Mouse (Mus musculus) T-helper 1 cell (primary cell): Measurements from ENCODE around the gene Galnt10.

Source experiments
- in situ Hi-C: fragments of 300-600 bp; cut with MboI, MseI; formaldehyde crosslinking; loops from one replicate; pipeline ENCODE4 v1.15.1; 2025; ENCODE audit warnings: high pct_unique_total_duplicates

The Galnt10 gene

DNA sequence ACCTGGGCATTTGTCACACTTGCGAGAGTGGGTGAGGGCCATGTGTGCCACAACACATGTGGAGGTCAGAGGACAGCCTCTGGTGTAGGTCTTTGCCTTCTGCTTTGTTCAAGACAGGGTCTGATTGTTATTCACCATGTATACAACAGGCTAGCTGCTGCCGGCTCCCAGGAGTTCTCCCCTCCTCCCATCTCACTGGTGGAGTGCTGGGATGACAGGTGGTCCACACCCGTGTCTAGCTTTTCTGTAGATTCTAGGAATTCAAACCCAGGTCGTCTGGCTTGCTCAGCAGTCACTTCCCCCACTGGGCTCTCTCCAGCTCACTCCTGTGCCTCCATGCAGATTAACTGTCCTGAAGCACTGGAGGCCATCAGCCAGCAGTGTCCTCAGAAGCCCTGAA lies 80.7 kb downstream of the Galnt10 start:
- in situ Hi-C loops = no loop called here

DNA sequence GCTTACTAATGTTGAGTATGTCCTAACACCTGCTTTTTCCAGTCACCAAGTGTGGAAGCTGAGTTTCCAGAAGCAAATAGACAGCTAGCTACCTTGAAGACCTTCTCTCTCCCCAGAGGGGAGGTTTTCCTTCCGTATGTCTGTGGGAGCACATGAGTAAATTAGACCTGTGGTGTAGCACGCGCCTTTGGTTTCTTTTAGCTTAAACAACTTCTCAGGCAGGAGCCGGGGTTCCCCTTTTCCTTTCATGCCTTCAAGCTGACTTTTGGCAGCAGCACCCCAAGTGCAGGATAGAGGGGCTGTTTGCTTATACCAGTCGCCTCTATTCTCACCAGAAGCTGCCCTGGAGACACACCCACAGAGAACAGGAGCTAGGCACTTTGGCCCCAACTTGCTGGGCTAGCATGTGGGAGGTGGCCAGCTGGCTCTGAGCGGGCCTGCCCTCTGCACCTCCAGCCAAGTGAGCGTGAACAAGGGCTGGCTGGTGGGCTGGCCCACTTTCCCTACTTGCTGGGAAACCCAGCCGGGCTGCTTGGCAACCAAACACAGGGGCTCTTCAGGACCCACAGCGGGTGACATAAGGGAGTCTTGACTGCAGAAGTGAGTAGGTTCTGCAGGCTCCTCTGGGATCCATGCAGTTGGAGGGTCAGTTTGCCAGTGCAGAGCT lies 82.2 kb downstream of the Galnt10 start:
- in situ Hi-C loops = no loop called here

- in situ Hi-C loops = no loop called here
These were observed 87.4 kb downstream of the Galnt10 start for GRCm38 (mm10) chr11:57732410-57733281.

DNA sequence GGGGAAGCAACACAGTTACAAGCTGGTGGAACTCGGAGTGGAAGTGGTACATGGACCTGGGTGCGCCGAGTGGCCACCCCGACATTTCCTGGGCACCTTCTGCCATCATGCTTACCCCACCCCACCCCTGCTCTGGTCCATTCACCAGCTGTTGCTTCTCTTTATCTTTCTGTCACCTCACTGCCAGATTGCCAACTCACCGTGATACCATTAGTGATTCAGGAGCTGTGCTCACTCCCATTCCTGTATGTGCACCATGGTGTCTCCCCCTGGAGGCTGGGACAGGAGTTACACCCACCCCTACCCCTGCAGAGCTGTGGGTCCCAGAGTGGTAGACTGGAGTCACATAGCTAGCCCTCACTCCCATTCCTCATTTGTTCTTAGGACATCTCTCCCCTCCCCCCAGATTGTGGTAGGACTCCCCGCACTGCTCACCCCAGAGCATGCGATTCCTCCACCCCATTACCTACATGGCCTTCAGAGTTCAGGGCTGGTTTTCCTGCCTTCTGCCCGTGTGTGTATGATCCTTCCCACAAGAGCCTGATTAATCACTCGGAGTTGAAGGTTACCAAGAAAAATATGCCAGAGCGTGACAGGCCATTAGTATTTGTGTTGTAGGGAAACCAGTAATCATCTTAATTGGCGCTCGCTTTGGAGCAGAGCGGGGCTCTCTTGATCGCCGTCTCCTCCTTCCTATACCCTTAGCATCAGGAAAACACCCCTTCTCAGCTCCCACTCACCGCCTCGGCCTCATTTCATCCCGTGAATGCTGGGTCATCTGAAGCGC lies 102.2 kb downstream of the Galnt10 start:
- in situ Hi-C loops = no loop called here

DNA sequence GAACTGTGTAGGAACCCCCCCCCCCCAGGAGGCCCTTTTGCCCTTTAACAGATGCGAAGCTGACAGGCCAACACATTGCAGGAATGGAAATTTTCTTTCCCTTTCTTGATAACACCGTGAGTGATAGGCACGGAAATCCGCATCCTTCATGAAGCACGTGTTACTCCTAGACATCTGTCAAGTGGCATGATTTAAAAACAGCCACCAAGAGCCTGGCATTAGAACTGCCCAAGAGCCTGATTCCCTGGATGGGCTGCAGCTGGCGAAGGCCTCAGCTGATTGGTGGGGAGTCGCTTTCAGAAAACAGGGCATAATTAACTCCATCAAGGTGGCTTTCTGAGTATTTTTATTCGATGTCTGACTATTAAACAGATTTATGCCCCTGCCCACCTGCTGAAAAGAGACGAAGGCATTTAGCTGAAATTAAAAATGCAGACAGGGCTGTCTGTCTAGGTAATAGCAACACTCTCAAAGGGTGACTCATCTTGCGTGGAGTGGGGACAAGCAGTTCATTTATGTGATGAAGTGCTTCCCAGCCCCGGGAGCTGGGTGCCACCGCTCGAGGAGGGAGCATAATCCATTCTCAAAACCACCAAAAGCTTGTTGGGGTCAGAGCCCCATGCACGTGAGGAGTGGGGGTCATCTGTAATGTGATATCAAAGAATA lies 108.4 kb downstream of the Galnt10 start:
- in situ Hi-C loops = no loop called here

DNA sequence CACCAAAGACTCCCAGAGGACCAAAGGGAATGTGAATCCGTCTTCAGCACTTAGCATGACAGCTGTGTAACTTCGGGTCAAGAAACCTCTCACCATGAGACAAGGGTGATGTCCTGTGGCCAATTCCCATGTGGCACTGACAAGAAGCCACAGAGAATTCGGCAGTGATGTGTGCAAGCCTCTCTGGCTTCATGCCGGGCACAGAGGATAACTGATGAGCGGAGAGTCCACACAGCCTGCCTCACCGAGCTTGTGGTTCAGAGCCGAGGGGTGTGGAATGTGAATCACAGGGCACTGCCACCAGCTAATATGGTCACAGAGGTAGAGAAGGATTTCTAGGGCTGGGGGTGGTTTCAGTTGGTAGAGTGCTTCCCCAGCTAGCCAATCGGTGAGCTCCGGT lies 113.4 kb downstream of the Galnt10 start:
- in situ Hi-C loops = no loop called here

DNA sequence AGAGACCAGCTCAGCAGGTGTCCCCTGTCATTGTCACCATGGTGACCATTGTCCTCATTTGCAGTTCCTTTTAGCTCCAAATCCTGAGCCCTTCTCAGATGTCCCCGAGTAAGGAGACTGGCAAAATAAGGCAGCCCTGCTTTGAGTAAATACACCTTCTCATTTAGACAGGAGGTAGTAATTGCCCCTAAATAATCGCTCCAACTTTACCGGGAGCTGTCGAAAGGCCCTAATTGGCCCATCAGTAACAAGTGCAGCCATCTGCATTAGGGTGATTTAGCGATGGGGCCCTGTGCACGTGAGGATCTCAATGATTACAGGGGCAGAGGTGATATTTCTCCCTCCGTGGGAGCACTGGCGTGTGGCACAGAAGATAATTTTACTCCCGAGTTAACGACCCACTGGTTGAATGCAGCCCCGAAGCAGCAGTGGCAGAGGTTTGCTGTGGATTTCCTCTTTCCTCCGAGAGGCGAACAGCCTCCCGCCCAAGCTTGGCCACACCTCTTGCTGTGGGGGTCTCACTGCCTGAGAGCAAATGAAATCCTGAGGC lies 115.3 kb downstream of the Galnt10 start:
- in situ Hi-C loops = no loop called here

GRCm38 (mm10) chr11:57761347-57761746 lies 116.1 kb downstream of the Galnt10 start:
- in situ Hi-C loops = no loop called here

DNA sequence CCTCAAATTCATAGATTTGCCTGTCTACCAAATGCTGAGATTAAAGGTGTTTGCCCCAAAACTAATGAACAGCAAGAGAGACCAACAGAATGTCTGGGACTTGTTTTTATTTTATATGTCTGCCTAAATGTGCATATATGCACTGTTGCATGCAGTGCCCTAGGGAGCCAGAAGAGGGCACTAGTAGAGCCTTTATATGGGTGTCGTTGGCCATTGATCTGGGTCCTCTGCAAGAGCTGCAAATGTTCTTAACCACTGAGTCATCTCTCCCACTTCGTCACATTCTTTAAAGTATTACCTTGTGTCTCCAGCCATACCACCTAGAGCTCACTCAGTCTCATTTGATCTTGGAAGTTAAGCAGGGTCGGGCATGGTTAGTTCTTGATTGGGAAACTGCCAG lies 118.9 kb downstream of the Galnt10 start:
- in situ Hi-C loops = no loop called here

GRCm38 (mm10) chr11:57766617-57767016 lies 121.4 kb downstream of the Galnt10 start:
- in situ Hi-C loops = loop anchor here (5.0 kb wide), 1 partner anchor 149 kb away; no protein-coding TSS in a partner anchor

GRCm38 (mm10) chr11:57767171-57767570 lies 121.9 kb downstream of the Galnt10 start:
- in situ Hi-C loops = loop anchor here (5.0 kb wide), 1 partner anchor 150 kb away; no protein-coding TSS in a partner anchor

DNA sequence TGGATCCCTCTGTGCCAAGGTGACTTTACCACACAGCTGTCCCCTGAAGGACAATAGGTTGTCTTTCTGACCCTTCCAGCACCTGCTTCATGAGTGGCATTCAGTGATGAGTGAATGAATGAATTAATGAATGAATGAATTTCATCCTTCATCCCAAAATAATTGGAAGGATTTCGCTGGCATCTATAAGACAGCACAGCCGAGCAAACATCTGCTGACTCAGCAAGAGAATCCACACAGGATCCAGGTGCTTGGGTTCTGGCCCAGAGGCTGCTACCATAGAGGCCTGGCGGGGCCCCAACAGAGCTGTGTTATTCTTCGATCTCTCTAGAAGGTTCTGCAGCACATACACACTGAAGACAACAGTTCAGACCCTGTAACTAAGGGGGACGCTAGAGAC lies 125.5 kb downstream of the Galnt10 start:
- in situ Hi-C loops = loop anchor here (5.0 kb wide), 1 partner anchor 223 kb away; no protein-coding TSS in a partner anchor

DNA sequence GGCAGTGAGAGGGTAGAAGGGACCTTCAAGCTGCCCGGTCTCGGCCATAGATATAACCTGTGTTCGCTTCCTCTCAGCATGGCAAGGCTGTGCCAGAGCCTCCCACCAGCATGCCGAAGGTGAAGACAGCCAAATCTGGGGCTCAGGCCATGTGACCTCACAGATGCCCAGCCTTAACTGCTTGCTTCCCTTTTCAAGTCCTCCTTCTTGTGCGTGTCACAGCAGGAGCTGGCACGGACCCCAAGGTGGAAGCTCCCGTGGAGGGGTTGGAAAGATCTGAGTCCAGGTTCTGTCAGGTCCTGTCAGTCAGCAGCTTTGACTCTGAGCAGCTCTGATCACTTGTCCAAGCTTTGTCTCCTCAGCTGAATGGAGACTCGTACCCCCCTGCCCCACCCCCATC lies 126.4 kb downstream of the Galnt10 start:
- in situ Hi-C loops = loop anchor here (5.0 kb wide), 1 partner anchor 224 kb away; no protein-coding TSS in a partner anchor

GRCm38 (mm10) chr11:57773479-57773878 lies 128.2 kb downstream of the Galnt10 start:
- in situ Hi-C loops = loop anchor here (5.0 kb wide), 1 partner anchor 226 kb away; no protein-coding TSS in a partner anchor

- in situ Hi-C loops = loop anchor here (5.0 kb wide), 1 partner anchor 227 kb away; no protein-coding TSS in a partner anchor
These were observed 128.7 kb downstream of the Galnt10 start for GRCm38 (mm10) chr11:57773936-57774335.

DNA sequence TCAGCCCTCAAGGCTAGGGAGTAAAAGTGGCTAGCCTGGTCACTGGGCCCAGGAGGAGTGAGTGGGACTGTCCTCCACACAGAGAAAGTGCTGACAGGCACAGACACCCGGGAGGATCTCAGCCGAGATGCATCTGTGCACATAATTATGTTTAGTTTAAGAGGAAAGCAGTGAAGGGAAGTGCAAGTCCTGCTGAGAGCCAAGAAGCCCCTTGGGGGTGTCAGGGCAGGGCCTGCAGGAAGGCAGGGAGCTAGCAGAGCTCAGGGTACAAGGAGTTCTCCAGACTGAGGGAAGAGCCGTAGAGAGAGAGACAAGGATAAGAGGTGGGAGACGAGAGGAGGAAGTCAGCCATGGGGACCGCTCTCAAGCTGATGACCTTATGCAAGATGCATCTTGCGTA lies 130.6 kb downstream of the Galnt10 start:
- in situ Hi-C loops = no loop called here

GRCm38 (mm10) chr11:57776546-57776945 lies 131.3 kb downstream of the Galnt10 start:
- in situ Hi-C loops = no loop called here

DNA sequence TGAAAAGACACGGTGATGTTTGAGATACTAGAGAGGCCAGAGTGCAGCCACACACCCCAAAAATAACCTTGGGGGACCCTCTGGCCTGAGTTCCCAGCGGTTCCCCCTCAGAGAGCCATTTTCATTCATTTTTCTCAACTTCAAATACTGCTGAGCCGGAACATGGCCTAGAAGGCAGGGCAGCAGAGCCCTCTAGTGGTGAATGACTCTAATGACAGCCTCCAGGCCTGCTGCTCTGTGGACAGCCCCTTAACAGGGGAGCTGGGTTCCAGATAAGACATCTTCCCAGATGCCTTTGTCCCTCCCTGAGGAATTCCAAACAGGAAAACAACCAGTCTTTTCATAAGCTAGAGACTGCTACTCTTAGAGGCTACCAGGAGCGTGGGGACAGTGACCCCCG lies 133.1 kb downstream of the Galnt10 start:
- in situ Hi-C loops = no loop called here

GRCm38 (mm10) chr11:57779824-57780223 lies 134.6 kb downstream of the Galnt10 start:
- in situ Hi-C loops = no loop called here

DNA sequence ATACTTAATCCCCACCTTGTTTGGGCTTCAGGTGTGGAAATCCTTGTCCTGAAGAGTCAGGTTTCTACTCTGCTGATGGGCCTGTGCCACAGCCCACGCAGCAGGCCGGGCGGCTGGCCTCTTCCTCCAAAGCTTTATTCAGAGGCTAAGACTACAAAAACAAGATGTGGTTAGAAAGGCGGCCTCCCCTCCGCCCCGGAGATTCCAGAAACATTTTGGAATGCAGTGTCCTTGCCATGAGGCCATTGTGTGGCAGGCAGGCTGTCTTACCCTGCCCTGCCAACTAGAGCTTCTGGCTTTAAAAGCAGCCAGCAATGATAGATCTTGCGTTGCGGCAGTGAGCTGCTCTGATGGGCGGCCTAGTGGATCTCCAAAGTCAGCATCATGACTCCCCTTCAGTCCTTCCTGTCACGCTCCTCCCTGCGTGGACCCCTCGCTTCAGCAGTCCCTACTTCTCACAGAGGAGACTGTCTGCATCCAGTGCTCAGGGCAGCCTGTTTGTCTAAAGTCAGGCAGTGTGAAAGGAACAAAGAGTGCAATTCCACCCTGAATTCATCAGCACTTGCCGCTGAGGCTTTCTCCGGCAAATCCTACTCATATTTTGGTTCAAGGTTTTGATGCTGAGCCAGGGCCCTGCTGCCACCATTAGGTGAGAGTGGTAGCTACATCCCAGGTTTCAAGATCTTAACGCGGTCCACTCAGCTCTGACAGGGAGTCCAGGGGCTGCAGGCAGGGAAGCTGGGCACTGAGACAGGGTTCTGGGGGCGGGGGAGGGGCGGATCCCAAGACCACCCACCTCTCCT lies 141.6 kb downstream of the Galnt10 start:
- in situ Hi-C loops = no loop called here
